In genomic region chr4:62501534-62501933, GRCm38 (mm10) we compare ENCODE assay signal across 7 mouse cellular contexts. TPM values are rescaled to one million over a fixed set of nuclear protein-coding genes. Genes with fewer than 3 reads are reported as not detected.
DNase-seq lines count a peak whose midpoint lies in the region; ATAC-seq and TF ChIP-seq lines count a peak whose summit lies in the region.

No protein-coding gene starts in this region.

- no peak overlapping the region; the same call in 1 of the 2 replicates for H3K27ac ChIP-seq in spleen, adult 2 months (ENCODE audit: insufficient read depth, low read length)
- no peak overlapping the region for H3K27ac ChIP-seq in forebrain, embryonic 11.5 days (ENCODE audit: low read depth, low read length)
- peak overlapping the region; percentile 69; the same call in 1 of the 2 replicates for H3K27ac ChIP-seq in limb, embryonic 13.5 days
- peak overlapping the region; percentile 91 for H3K27ac ChIP-seq in stomach, postnatal 0 days (replicated peaks)

- 8% methylated on average over 7 of the region's 7 CpGs for WGBS in spleen, adult 2 months
- 3% methylated on average over 7 of the region's 7 CpGs for WGBS in forebrain, embryonic 11.5 days
- WGBS in limb, embryonic 13.5 days = 3% methylated on average over 7 of the region's 7 CpGs
- under 1% methylated on average over 7 of the region's 7 CpGs for WGBS in stomach, postnatal 0 days

- no peak for TF ChIP-seq CTCF in spleen, adult 2 months (IDR thresholded peaks at IDR 0.05; ENCODE audit: extremely low read depth, insufficient read depth, insufficient read length, insufficient replicate concordance)
- no peak for TF ChIP-seq CTCF in stomach, postnatal 0 days (IDR thresholded peaks at IDR 0.05; ENCODE audit: low read depth)

- H3K9ac ChIP-seq in forebrain, embryonic 11.5 days (ENCODE audit: low read length) = peak overlapping the region; percentile 68
- H3K9ac ChIP-seq in limb, embryonic 13.5 days = peak overlapping the region; percentile 83
- peak overlapping the region; percentile 82 for H3K9ac ChIP-seq in stomach, postnatal 0 days (ENCODE audit: low read length)

- H3K27me3 ChIP-seq in spleen, adult 2 months (ENCODE audit: control insufficient read depth, insufficient read depth, low read length) = no peaks in the 10 kb centered on the region
- H3K27me3 ChIP-seq in forebrain, embryonic 11.5 days (ENCODE audit: control insufficient read depth, insufficient read depth, low read length) = no peaks in the 10 kb centered on the region
- H3K27me3 ChIP-seq in limb, embryonic 13.5 days = no peaks in the 10 kb centered on the region
- no peaks in the 10 kb centered on the region for H3K27me3 ChIP-seq in stomach, postnatal 0 days (ENCODE audit: control insufficient read depth, insufficient read depth, low read length)

- TF ChIP-seq EP300 in stomach, postnatal 0 days (optimal IDR thresholded peaks at IDR 0.05) = no peak

- peak overlapping the region; percentile 79 for H3K4me3 ChIP-seq in spleen, adult 2 months (ENCODE audit: extremely low read depth, insufficient read depth, insufficient read length)
- peak overlapping the region; percentile 77 for H3K4me3 ChIP-seq in forebrain, embryonic 11.5 days (ENCODE audit: low read depth, low read length)
- peak overlapping the region; percentile 79 for H3K4me3 ChIP-seq in limb, embryonic 13.5 days
- H3K4me3 ChIP-seq in stomach, postnatal 0 days (ENCODE audit: low read depth, low read length) = peak overlapping the region; percentile 72

- no peaks in the 10 kb centered on the region for H3K9me3 ChIP-seq in forebrain, embryonic 11.5 days (ENCODE audit: control insufficient read depth, low read length)
- no peaks in the 10 kb centered on the region for H3K9me3 ChIP-seq in limb, embryonic 13.5 days
- no peaks in the 10 kb centered on the region for H3K9me3 ChIP-seq in stomach, postnatal 0 days (ENCODE audit: control insufficient read depth, low read length)

- DNase-seq in spleen, adult 2 months (ENCODE audit: low read depth in 1 of 2, low spot score in 2 of 2) = no peak
- DNase-seq in spleen, adult 12 weeks (ENCODE audit: low spot score) = no peak
- no peak for DNase-seq in forebrain, embryonic 11.5 days (ENCODE audit: low spot score)
- DNase-seq in stomach, postnatal 0 days (ENCODE audit: low spot score) = peak; percentile 33
- DNase-seq in layer of hippocampus, postnatal 25 days (ENCODE audit: extremely low spot score in 1 of 2, low spot score in 1 of 2) = no peak
- no peak for DNase-seq in layer of hippocampus, postnatal 10 days (ENCODE audit: low spot score in 2 of 2)

- no peaks in the 10 kb centered on the region for H3K4me1 ChIP-seq in spleen, adult 2 months (ENCODE audit: control insufficient read depth, insufficient read depth, insufficient read length)
- no peaks in the 10 kb centered on the region; the same call in 1 of the 2 replicates for H3K4me1 ChIP-seq in forebrain, embryonic 11.5 days (replicated peaks; ENCODE audit: control insufficient read depth, insufficient read depth, low read length)
- H3K4me1 ChIP-seq in limb, embryonic 13.5 days = peaks cover 17% of the 10 kb centered on the region
- peaks cover 7% of the 10 kb centered on the region; the same call in 1 of the 2 replicates for H3K4me1 ChIP-seq in stomach, postnatal 0 days (replicated peaks; ENCODE audit: control insufficient read depth, insufficient read depth)

- no peak for TF ChIP-seq POLR2A in spleen, adult 2 months (IDR thresholded peaks at IDR 0.05; ENCODE audit: low read depth, low read length)

- ATAC-seq in forebrain, embryonic 11.5 days (replicated peaks; ENCODE audit: low FRiP score) = peak; percentile 8; the same call in 1 of the 2 replicates
- peak; percentile 41; the same call in 1 of the 2 replicates for ATAC-seq in limb, embryonic 13.5 days (ENCODE audit: low FRiP score, low read depth)
- ATAC-seq in stomach, postnatal 0 days (ENCODE audit: low FRiP score, low TSS enrichment) = no peak

- no peaks in the 10 kb centered on the region for H3K36me3 ChIP-seq in spleen, adult 2 months (ENCODE audit: control insufficient read depth, insufficient read depth, low read length)
- H3K36me3 ChIP-seq in forebrain, embryonic 11.5 days (ENCODE audit: control insufficient read depth, insufficient read depth, low read length) = no peaks in the 10 kb centered on the region
- peaks cover 33% of the 10 kb centered on the region for H3K36me3 ChIP-seq in limb, embryonic 13.5 days
- H3K36me3 ChIP-seq in stomach, postnatal 0 days (ENCODE audit: control insufficient read depth, insufficient read depth, low read length) = peaks cover 9% of the 10 kb centered on the region

- peak overlapping the region; percentile 77 for H3K4me2 ChIP-seq in forebrain, embryonic 11.5 days (ENCODE audit: low read depth, low read length, severe bottlenecking)
- H3K4me2 ChIP-seq in limb, embryonic 13.5 days (replicated peaks) = peak overlapping the region; percentile 76
- H3K4me2 ChIP-seq in stomach, postnatal 0 days (replicated peaks; ENCODE audit: low read depth) = peak overlapping the region; percentile 66

RNA-seq across cellular contexts. Expression of gene Hdhd3, which starts 1.7 kb away (rescaled TPM):
- polyA plus RNA-seq in spleen, adult 2 months (2012; rRNA removed) = 1.9 and 2.3 TPM in 2 replicates
- 9.1 and 10.1 TPM in 2 replicates for polyA plus RNA-seq in forebrain, embryonic 11.5 days (2014; fragmentation: Nextera tagmentation; extraction: Ambion mirVana)
- 14.7 and 14.8 TPM in 2 replicates for polyA plus RNA-seq in limb, embryonic 13.5 days (2015; fragmentation: Nextera tagmentation; extraction: Ambion mirVana)
- polyA plus RNA-seq in stomach, postnatal 0 days (2015; fragmentation: Nextera tagmentation; extraction: Ambion mirVana) = 23.5 and 26.0 TPM in 2 replicates
- 10 to 100 TPM in 1 of 2 experiments, 1 to 10 TPM in 1; 9.4 to 10.7 TPM for total RNA-seq in layer of hippocampus, postnatal 25 days (2021)
- total RNA-seq in layer of hippocampus, postnatal 10 days (2021) = 1 to 10 TPM; 7.1 to 9.4 TPM

RNA-seq across cellular contexts. Expression of gene Alad, which starts 18.2 kb away (rescaled TPM):
- 128 and 180 TPM in 2 replicates for polyA plus RNA-seq in spleen, adult 2 months (2012; rRNA removed)
- polyA plus RNA-seq in forebrain, embryonic 11.5 days (2014; fragmentation: Nextera tagmentation; extraction: Ambion mirVana) = 89.3 and 98.2 TPM in 2 replicates
- polyA plus RNA-seq in limb, embryonic 13.5 days (2015; fragmentation: Nextera tagmentation; extraction: Ambion mirVana) = 79.7 and 85.4 TPM in 2 replicates
- polyA plus RNA-seq in stomach, postnatal 0 days (2015; fragmentation: Nextera tagmentation; extraction: Ambion mirVana) = 161 and 178 TPM in 2 replicates
- 10 to 100 TPM; 25.8 to 28.9 TPM for total RNA-seq in layer of hippocampus, postnatal 25 days (2021)
- total RNA-seq in layer of hippocampus, postnatal 10 days (2021) = 10 to 100 TPM; 27.7 to 28.0 TPM

RNA-seq across cellular contexts. Expression of gene Bspry, which starts 21.7 kb away (rescaled TPM):
- 2.1 and 3.2 TPM in 2 replicates for polyA plus RNA-seq in spleen, adult 2 months (2012; rRNA removed)
- polyA plus RNA-seq in forebrain, embryonic 11.5 days (2014; fragmentation: Nextera tagmentation; extraction: Ambion mirVana) = 0.96 and 0.98 TPM in 2 replicates
- polyA plus RNA-seq in limb, embryonic 13.5 days (2015; fragmentation: Nextera tagmentation; extraction: Ambion mirVana) = 2.9 and 3.2 TPM in 2 replicates
- polyA plus RNA-seq in stomach, postnatal 0 days (2015; fragmentation: Nextera tagmentation; extraction: Ambion mirVana) = 32.5 and 38.1 TPM in 2 replicates
- total RNA-seq in layer of hippocampus, postnatal 25 days (2021) = under 1 TPM; 0.20 to 0.38 TPM
- total RNA-seq in layer of hippocampus, postnatal 10 days (2021) = 1 to 10 TPM in 1 of 2 experiments, under 1 TPM in 1; 0.62 to 1.1 TPM

RNA-seq across cellular contexts. Expression of gene Pole3, which starts 23.3 kb away (rescaled TPM):
- 6.1 and 8.4 TPM in 2 replicates for polyA plus RNA-seq in spleen, adult 2 months (2012; rRNA removed)
- polyA plus RNA-seq in forebrain, embryonic 11.5 days (2014; fragmentation: Nextera tagmentation; extraction: Ambion mirVana) = 132 and 135 TPM in 2 replicates
- polyA plus RNA-seq in limb, embryonic 13.5 days (2015; fragmentation: Nextera tagmentation; extraction: Ambion mirVana) = 86.3 and 93.9 TPM in 2 replicates
- 52.4 and 55.5 TPM in 2 replicates for polyA plus RNA-seq in stomach, postnatal 0 days (2015; fragmentation: Nextera tagmentation; extraction: Ambion mirVana)
- 10 to 100 TPM; 21.0 to 21.9 TPM for total RNA-seq in layer of hippocampus, postnatal 25 days (2021)
- total RNA-seq in layer of hippocampus, postnatal 10 days (2021) = 10 to 100 TPM; 29.4 to 30.5 TPM

RNA-seq across cellular contexts. Expression of gene 4933430I17Rik, which starts 23.6 kb away (rescaled TPM):
- 0.11 TPM in 1 of 2 replicates, not detected in the other for polyA plus RNA-seq in spleen, adult 2 months (2012; rRNA removed)
- polyA plus RNA-seq in forebrain, embryonic 11.5 days (2014; fragmentation: Nextera tagmentation; extraction: Ambion mirVana) = 1.1 and 1.8 TPM in 2 replicates
- 0.60 and 0.61 TPM in 2 replicates for polyA plus RNA-seq in limb, embryonic 13.5 days (2015; fragmentation: Nextera tagmentation; extraction: Ambion mirVana)
- polyA plus RNA-seq in stomach, postnatal 0 days (2015; fragmentation: Nextera tagmentation; extraction: Ambion mirVana) = 0.18 and 0.35 TPM in 2 replicates
- total RNA-seq in layer of hippocampus, postnatal 25 days (2021) = under 1 TPM; 0.21 to 0.54 TPM
- total RNA-seq in layer of hippocampus, postnatal 10 days (2021) = under 1 TPM; 0.18 to 0.46 TPM

Comparison
In these comparisons a context has a peak if more than half of its experiments do, and no peak if none do; other contexts are left out.
1. H3K27ac ChIP-seq: peak in limb, embryonic 13.5 days (single experiment) and stomach, postnatal 0 days (single experiment); none in spleen, adult 2 months (single experiment) and forebrain, embryonic 11.5 days (single experiment).
2. Peak in every context shown above with its lines, with median percentiles within 50 percentile points of each other: H3K4me3 ChIP-seq, H3K4me2 ChIP-seq and H3K9ac ChIP-seq.